Mouse (Mus musculus) kidney, postnatal 4 days (tissue): ENCODE measurements at regions not wholly inside any gene's neighbourhood (a gene's known extent, or its start where the extent isn't known, plus 50 kb on each side); places are given as distances from the start of the nearest gene placed in this dataset.

ENCODE experiments used
- DNase-seq, 2 experiments: peaks; one replicate each; pipeline ENCODE4 v3.0.0; 2021; ENCODE audit warnings: mixed read lengths in 2 of 2

DNA sequence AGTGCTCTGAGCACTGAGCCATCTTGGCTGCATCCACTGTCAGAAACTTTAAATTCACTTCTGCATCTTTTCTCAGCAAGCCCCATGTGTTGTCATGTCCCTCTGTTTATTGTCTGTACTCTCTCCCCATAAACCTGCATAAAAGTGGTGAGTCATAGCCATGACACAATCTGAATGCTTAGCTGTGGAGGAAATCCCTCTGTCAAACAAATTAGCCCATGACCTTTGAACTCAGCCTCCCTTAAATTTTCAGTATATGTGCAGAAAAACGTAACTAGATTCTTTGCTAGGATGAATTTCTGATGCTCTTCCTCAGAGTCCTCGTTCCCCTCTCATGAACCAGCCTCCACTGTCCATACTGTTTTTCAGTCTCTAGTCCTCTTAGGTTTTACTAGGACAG lies 337.4 kb upstream of the Meis1 start:
- DNase-seq, result no peak

GRCm38 (mm10) chr11:19369152-19369551 lies 350.4 kb upstream of the Meis1 start:
- no peak for DNase-seq

DNA sequence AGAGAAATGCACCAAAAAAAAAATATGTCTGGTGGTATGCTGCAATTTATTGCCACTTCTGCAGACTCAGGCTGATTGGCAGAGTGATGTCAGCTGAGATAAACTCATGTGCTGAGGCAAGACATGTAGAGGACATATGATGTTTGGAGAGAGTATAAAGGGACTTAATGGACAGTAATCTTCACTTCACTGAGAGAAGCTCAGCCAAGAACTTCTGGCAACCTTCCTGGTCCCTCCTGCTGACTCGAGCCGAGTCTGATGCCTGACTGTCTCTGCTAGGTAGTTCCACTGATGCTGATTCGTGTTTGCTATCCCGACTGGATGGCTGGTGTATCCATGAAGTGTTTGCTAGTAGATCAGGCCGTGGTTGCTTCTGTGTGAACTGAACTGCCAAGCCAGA lies 354.7 kb upstream of the Meis1 start:
- DNase-seq, result peak in 1 of 2 experiments; percentile 14

GRCm38 (mm10) chr11:19380935-19381334 lies 362.1 kb upstream of the Meis1 start:
- peak in 1 of 2 experiments; percentile 9 for DNase-seq

DNA sequence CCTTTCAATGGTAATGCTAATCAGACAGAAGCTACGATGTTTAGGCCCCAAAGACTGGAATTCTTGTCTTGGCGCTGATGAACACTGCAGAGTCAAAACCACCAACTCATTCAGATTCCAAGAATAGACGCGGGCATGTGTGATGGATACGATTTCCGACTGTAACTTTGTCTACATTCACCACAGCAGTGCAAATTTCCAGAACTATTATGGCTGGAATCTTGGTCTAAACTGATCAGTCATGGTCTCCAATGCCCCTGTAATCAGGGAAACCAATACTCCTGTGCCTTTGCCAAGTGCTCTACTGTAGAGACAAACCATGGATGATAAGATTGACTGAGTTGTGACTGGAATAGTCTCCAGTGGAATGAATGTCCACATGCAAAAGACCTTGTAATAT lies 370.4 kb upstream of the Meis1 start:
- DNase-seq, result no peak

- DNase-seq, result no peak
Measured at GRCm38 (mm10) chr11:19392190-19392589, 373.4 kb upstream of the Meis1 start.

DNA sequence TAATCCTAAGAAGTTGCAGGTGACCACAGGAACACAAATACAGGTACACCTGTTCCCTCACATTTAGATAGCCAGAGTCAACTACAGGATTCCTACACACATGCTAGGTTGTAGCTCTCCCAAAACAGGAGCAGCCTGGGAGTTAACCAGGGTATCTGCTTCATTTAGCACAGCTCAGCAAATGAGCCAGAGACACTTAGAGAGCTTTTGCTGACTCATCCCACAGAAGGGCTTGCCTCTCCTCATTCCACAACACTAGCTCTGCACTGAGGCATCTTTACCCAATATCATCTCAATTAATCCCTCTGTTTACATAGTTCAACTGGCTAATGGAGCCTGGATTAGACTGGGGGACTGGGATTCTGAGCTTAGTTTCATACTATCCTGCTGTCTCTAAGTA lies 375.6 kb upstream of the Meis1 start:
- DNase-seq, result no peak

- no peak for DNase-seq
Measured at GRCm38 (mm10) chr11:19400396-19400795, 381.6 kb upstream of the Meis1 start.

GRCm38 (mm10) chr11:19420143-19420542 lies 401.4 kb upstream of the Meis1 start:
- DNase-seq, result no peak

- no peak for DNase-seq
Measured at GRCm38 (mm10) chr11:19423268-19423667, 404.5 kb upstream of the Meis1 start.

- peak; percentile 71 to 74 for DNase-seq
Measured at GRCm38 (mm10) chr11:19423841-19424815, 405.3 kb upstream of the Meis1 start.

GRCm38 (mm10) chr11:19427559-19427958 lies 408.8 kb upstream of the Meis1 start:
- no peak for DNase-seq

- DNase-seq, result peak in 1 of 2 experiments; percentile 10
Measured at GRCm38 (mm10) chr11:19433680-19434619, 415.2 kb upstream of the Meis1 start.

DNA sequence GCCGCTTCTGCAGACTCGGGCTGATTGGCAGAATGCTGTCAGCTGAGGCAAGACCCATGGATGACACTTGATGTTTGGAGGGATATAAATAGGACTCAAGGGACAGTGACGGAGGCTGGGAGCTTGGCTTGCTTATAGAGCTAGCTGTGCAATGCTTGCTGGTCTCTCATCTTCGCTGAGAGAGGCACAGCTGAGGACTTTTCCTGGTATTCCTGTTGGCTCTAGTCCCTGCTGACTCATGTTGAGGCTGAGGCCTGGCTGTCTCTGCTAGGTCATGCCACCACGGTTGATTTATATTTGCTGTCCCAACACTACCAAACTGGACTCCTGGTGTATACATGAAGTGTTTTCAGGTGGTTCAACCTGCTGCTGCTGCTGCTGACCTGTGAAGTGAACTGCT lies 419.6 kb upstream of the Meis1 start:
- no peak for DNase-seq

DNA sequence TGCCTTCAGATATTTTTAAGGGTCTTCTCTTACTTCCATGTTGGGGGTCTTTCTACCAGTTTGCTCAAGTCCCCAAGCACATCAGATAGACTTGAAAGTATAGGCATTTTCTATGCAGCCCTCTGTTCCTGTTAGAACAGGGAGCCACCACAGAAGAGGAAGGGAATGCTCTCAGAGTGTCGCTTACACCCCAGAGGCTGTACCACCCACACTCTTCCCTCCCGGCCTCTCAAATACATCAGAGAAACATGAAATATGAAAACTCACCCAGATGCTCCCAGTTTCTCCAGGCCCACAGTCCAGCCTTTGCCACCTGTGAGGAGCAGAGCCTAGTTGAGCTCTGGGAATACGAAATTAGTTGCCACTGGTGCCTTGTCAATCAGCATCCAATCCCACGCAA lies 423.2 kb upstream of the Meis1 start:
- DNase-seq, result no peak

GRCm38 (mm10) chr11:19455391-19456290 lies 436.9 kb upstream of the Meis1 start:
- no peak for DNase-seq

GRCm38 (mm10) chr11:19456577-19456976 lies 437.8 kb upstream of the Meis1 start:
- no peak for DNase-seq

DNA sequence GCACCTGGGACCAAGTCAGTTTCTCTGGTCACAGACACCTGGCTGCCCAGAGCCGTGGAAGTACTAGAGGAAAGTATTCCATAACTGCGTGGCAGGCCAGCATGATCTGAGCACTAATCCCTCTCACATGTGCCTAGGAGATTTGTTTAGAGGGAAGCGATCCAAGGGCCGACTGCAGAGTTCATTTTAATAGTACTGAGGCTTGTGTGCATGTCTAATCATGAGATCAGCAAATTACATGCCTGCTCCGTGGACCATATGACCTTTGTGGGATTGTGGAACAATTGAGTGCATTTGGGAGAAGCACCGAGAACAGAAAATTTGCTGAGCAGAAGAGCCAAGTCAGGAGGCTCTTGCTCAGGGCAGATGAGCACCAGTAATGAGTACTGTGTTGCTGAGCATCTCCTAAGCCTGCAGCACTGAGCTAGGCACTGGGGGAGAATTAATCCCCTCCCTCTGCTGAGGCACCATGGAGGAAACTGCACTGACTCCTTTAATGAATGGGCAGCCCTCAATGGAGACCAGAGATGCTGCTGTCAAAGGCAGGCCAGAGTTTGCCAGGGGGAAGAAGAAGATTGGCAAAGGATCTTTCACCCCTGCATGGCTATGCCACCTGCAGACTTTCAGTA lies 445.1 kb upstream of the Meis1 start:
- DNase-seq, result no peak

DNA sequence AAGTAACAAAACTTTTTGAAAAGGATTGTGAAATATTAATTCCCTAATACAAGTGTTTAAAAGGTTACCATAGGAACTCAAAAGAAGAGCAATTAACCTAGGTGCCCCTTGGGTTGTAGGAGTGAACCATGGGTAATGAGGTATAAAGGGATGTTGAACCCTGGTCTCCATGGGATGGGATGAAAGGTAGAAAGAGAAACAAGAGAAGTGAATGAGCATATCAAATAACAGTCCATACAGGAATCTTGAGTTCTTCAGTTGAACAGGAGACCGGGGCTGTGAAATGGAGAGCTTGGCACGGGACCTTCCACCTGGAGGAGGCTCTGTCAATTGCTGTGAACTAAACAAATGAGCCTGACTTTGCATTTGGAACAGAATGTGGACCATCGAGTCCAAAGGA lies 449.6 kb upstream of the Meis1 start:
- DNase-seq, result no peak

DNA sequence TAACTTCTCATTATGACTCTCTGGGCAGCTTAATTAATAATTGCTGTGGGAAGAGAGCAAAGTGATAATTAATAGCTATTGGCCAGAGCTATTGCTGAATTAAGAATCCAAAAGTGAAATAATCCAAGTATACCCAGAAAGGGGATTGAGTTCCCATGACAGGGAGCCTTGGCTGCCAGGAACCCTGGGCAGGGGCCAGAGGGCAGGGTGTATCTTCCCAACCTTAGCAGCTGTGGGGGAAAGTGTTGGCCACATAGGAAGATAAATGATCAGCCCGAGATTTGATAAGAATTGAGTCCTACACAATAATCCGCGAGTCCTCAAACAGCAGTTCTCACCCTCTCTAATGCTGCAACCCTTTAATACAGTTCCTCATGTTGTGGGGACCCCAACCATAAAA lies 450.0 kb upstream of the Meis1 start:
- no peak for DNase-seq

DNA sequence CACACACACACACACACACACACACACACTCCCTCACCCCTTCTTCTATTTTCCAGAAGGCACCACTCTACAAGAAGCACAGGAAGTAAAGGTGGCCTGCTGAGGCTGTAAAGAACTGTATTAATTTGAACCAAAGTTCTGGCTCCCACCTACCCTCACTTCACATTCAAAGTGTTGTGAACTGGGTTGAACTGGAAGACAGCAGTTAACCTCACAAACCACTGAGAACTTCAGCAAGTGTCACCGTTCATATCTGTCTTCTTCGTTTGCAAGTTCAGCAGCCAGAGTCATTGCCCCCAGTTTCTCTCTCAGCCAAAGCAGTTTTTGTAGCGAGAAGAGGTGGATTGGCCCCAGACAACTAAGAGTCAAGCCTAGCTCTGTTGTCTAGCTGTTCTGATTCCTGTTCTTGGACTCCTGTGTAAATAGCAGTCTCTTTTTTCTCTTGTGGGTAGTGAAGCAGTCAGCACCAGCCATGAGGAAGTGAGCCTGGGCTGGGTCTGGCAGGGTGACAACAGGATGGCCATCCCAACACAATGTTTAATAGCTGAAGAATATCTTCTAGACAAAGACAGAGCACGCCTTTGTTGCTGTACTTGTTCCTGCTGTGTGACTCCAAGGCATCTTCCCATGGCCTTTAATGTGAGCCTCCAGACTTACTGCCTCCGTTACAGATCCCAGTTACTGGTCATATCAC lies 452.0 kb upstream of the Meis1 start:
- peak in 1 of 2 experiments; percentile 9 for DNase-seq
